Mouse (Mus musculus): ENCODE measurements around the gene Spon1.

GRCm38 (mm10) chr7:113879085-113879501 is 113.3 kb downstream of the Spon1 start:
- TF ChIP-seq MAX (IDR thresholded peaks at IDR 0.05; ENCODE audit: low read length) (no peak), CTCF (conservative IDR thresholded peaks at IDR 0.05 in 1 of 2, IDR thresholded peaks at IDR 0.05 in 1 of 2; ENCODE audit: low read depth in 2 of 2, low read length in 2 of 2) (no peak), MYC (IDR thresholded peaks at IDR 0.05; ENCODE audit: low read depth, low read length) (no peak), KAT2A (IDR thresholded peaks at IDR 0.05; ENCODE audit: insufficient replicate concordance, low read length) (no peak), HCFC1 (IDR thresholded peaks at IDR 0.05; ENCODE audit: low read depth, low read length) (no peak), MXI1 (IDR thresholded peaks at IDR 0.05; ENCODE audit: low read depth, low read length) (no peak), TBP (conservative IDR thresholded peaks at IDR 0.05; ENCODE audit: low read depth, low read length) (no peak), NRF1 (IDR thresholded peaks at IDR 0.05; ENCODE audit: low read depth, low read length) (no peak), PAX5 (IDR thresholded peaks at IDR 0.05; ENCODE audit: low read length) (no peak), BHLHE40 (IDR thresholded peaks at IDR 0.05; ENCODE audit: low read depth, low read length) (no peak), ZNF384 (IDR thresholded peaks at IDR 0.05; ENCODE audit: low read depth, low read length) (no peak), EP300 (IDR thresholded peaks at IDR 0.05; ENCODE audit: low read length) (no peak), POLR2AphosphoS2 (IDR thresholded peaks at IDR 0.05; ENCODE audit: low read depth, low read length) (no peak), SMC3 (IDR thresholded peaks at IDR 0.05; ENCODE audit: low read depth, low read length) (no peak)
